Mouse (Mus musculus): Measurements from ENCODE around the gene Tysnd1.

- TF ChIP-seq TAL1 (IDR thresholded peaks at IDR 0.05; ENCODE audit: low read length) (no peak), GATA1 (IDR thresholded peaks at IDR 0.05; ENCODE audit: low read length) (no peak)
These were observed 40.6 kb upstream of the Tysnd1 start for GRCm38 (mm10) chr10:61654691-61655090.

All from erythroblast, embryonic 14.5 days (primary cell).